Mouse (Mus musculus) kidney, embryonic 16.5 days (tissue): ENCODE measurements around the gene Prelid3b. TPM values are rescaled to one million over a fixed set of nuclear protein-coding genes. Genes with fewer than 3 reads are reported as not detected.

Experiments used
- ATAC-seq: fragments of 200-750 bp; cut with Nextera tagmentation; 2 replicates; pipeline ENCODE4 v1.8.0; 2017; ENCODE audit warnings: moderate TSS enrichment; ENCODE audit not compliant: low FRiP score, low TSS enrichment
- H3K27ac ChIP-seq: fragments of 300-500 bp; sonication (generic); 2 replicates; pipeline ENCODE4 v1.5.1; 2014; ENCODE audit warnings: low read length
- H3K27me3 ChIP-seq: fragments of 300-500 bp; sonication (generic); 2 replicates; pipeline ENCODE4 v1.6.1; 2014; ENCODE audit warnings: low read length, control low read depth, mixed read lengths; ENCODE audit not compliant: insufficient read depth
- H3K36me3 ChIP-seq: fragments of 300-500 bp; sonication (generic); 2 replicates; pipeline ENCODE4 v1.6.1; 2014; ENCODE audit warnings: low read length, control low read depth, mixed read lengths; ENCODE audit not compliant: insufficient read depth
- H3K4me1 ChIP-seq: fragments of 300-500 bp; sonication (generic); 2 replicates; pipeline ENCODE4 v1.6.1; 2014; ENCODE audit warnings: low read length, control low read depth, mixed read lengths; ENCODE audit not compliant: insufficient read depth
- H3K4me2 ChIP-seq: fragments of 300-500 bp; sonication (generic); replicated peaks from 2 replicates; pipeline ENCODE4 v1.6.1; 2014; ENCODE audit warnings: low read depth, low read length
- H3K4me3 ChIP-seq: fragments of 300-500 bp; sonication (generic); 2 replicates; pipeline ENCODE4 v1.5.1; 2014; ENCODE audit warnings: mild to moderate bottlenecking, low read length
- H3K9ac ChIP-seq: fragments of 300-500 bp; sonication (generic); replicated peaks from 2 replicates; pipeline ENCODE4 v1.6.1; 2014; ENCODE audit warnings: low read length
- H3K9me3 ChIP-seq: fragments of 300-500 bp; sonication (generic); 2 replicates; pipeline ENCODE4 v1.6.1; 2016; ENCODE audit warnings: low read length, control low read depth
- WGBS: fragments of 180-500 bp; shearing (Covaris S2); extraction: QIAGEN DNeasy Blood & Tissue Kit; methylation state at CpG from one replicate; pipeline ENCODE4 v1.1.7; 2014; 5-methylcytosine and 5-hydroxymethylcytosine counted together
- polyA plus RNA-seq: library from polyadenylated mRNA; unstranded; fragments of >200 nt; fragmentation: Nextera tagmentation; extraction: Ambion mirVana; gene quantifications from 2 replicates; pipeline ENCODE4 v1.2.1, GENCODE M21; 2015

The Prelid3b gene
- polyA plus RNA-seq, 1 experiment from 2014 or later = 113 TPM

- Histone ChIP-seq H3K27me3 (no peaks in the 10 kb centered on the region), H3K27ac (no peak overlapping the region), H3K9me3 (no peaks in the 10 kb centered on the region), H3K4me3 (no peak overlapping the region), H3K9ac (no peak overlapping the region), H3K4me1 (peaks cover 13% of the 10 kb centered on the region; the same call in 1 of the 2 replicates), H3K4me2 (no peak overlapping the region), H3K36me3 (no peaks in the 10 kb centered on the region)
- ATAC-seq = no peak
- WGBS = 93% methylated on average over 8 of the region's 8 CpGs
Observed at GRCm38 (mm10) chr2:174501517-174501916, 28.6 kb upstream of the Prelid3b start.

- WGBS = 87% methylated on average over 14 of the region's 14 CpGs
- ATAC-seq = no peak
Observed at GRCm38 (mm10) chr2:174500814-174501503, 28.1 kb upstream of the Prelid3b start.

GRCm38 (mm10) chr2:174492858-174493257, 20.0 kb upstream of the Prelid3b start:
- no peaks in the 10 kb centered on the region for H3K36me3 ChIP-seq
- WGBS = 81% methylated on average over 2 of the region's 2 CpGs
- no peak for ATAC-seq
- H3K4me1 ChIP-seq = no peaks in the 10 kb centered on the region
- no peak overlapping the region for H3K4me2 ChIP-seq
- no peak overlapping the region for H3K27ac ChIP-seq
- H3K27me3 ChIP-seq = no peaks in the 10 kb centered on the region
- H3K4me3 ChIP-seq = no peak overlapping the region
- no peaks in the 10 kb centered on the region for H3K9me3 ChIP-seq
- no peak overlapping the region for H3K9ac ChIP-seq

More at GRCm38 (mm10) chr2:174500814-174501503, 28.1 kb upstream of the Prelid3b start:
- Histone ChIP-seq H3K4me3 (no peak overlapping the region), H3K36me3 (no peaks in the 10 kb centered on the region), H3K4me1 (peaks cover 13% of the 10 kb centered on the region; the same call in 1 of the 2 replicates), H3K9ac (no peak overlapping the region), H3K4me2 (no peak overlapping the region), H3K9me3 (no peaks in the 10 kb centered on the region), H3K27ac (no peak overlapping the region), H3K27me3 (no peaks in the 10 kb centered on the region)

GRCm38 (mm10) chr2:174487005-174487404, 14.1 kb upstream of the Prelid3b start:
- no peak overlapping the region for H3K9ac ChIP-seq
- no peak overlapping the region for H3K4me3 ChIP-seq
- no peak for ATAC-seq
- no peaks in the 10 kb centered on the region for H3K4me1 ChIP-seq
- no peaks in the 10 kb centered on the region for H3K36me3 ChIP-seq
- no peaks in the 10 kb centered on the region for H3K27me3 ChIP-seq
- no peak overlapping the region for H3K27ac ChIP-seq
- H3K9me3 ChIP-seq = no peaks in the 10 kb centered on the region
- 79% methylated on average over 5 of the region's 5 CpGs for WGBS
- no peak overlapping the region for H3K4me2 ChIP-seq

- no peak overlapping the region for H3K4me2 ChIP-seq
- no peaks in the 10 kb centered on the region for H3K27me3 ChIP-seq
- no peak overlapping the region for H3K27ac ChIP-seq
- ATAC-seq = no peak
- no peaks in the 10 kb centered on the region for H3K9me3 ChIP-seq
- H3K4me1 ChIP-seq = no peaks in the 10 kb centered on the region
- no peak overlapping the region for H3K9ac ChIP-seq
- no peaks in the 10 kb centered on the region for H3K36me3 ChIP-seq
- 72% methylated on average over 5 of the region's 5 CpGs for WGBS
- H3K4me3 ChIP-seq = no peak overlapping the region
Observed at GRCm38 (mm10) chr2:174478746-174479145, 5.9 kb upstream of the Prelid3b start.

- Histone ChIP-seq H3K36me3 (no peaks in the 10 kb centered on the region), H3K9ac (no peak overlapping the region), H3K27me3 (no peaks in the 10 kb centered on the region), H3K9me3 (no peaks in the 10 kb centered on the region), H3K4me3 (no peak overlapping the region), H3K4me2 (no peak overlapping the region), H3K27ac (no peak overlapping the region), H3K4me1 (0 out of 2 replicates have a peak, but pooled peaks cover 3% of the 10 kb centered on the region)
- 58% methylated on average over 3 of the region's 3 CpGs for WGBS
- ATAC-seq = no peak
Observed at GRCm38 (mm10) chr2:174477543-174478319, 4.8 kb upstream of the Prelid3b start.

- Histone ChIP-seq H3K4me2 (peak overlapping the region; percentile 57), H3K27ac (no peak overlapping the region), H3K9me3 (no peaks in the 10 kb centered on the region), H3K9ac (peak overlapping the region; percentile 61), H3K4me1 (peaks cover 22% of the 10 kb centered on the region), H3K36me3 (peaks cover 9% of the 10 kb centered on the region), H3K27me3 (no peaks in the 10 kb centered on the region), H3K4me3 (peak overlapping the region; percentile 63)
- ATAC-seq = no peak
- WGBS = 73% methylated on average over 5 of the region's 5 CpGs
Observed at GRCm38 (mm10) chr2:174473550-174473927, 658 bp upstream of the Prelid3b start.

GRCm38 (mm10) chr2:174472407-174472806, 474 bp downstream of the Prelid3b start:
- Histone ChIP-seq H3K4me3 (peak overlapping the region; percentile 63), H3K9me3 (no peaks in the 10 kb centered on the region), H3K9ac (peak overlapping the region; percentile 76), H3K4me1 (peaks cover 22% of the 10 kb centered on the region), H3K27me3 (no peaks in the 10 kb centered on the region), H3K4me2 (peak overlapping the region; percentile 57), H3K36me3 (peaks cover 13% of the 10 kb centered on the region), H3K27ac (peak overlapping the region; percentile 48)
- ATAC-seq = peak; percentile 47
- 9% methylated on average over 30 of the region's 30 CpGs for WGBS

GRCm38 (mm10) chr2:174470786-174471405, 2.0 kb downstream of the Prelid3b start:
- no peak overlapping the region for H3K9ac ChIP-seq
- no peaks in the 10 kb centered on the region for H3K27me3 ChIP-seq
- H3K4me2 ChIP-seq = no peak overlapping the region
- H3K27ac ChIP-seq = no peak overlapping the region
- H3K4me1 ChIP-seq = peaks cover 22% of the 10 kb centered on the region
- no peak overlapping the region for H3K4me3 ChIP-seq
- WGBS = 93% methylated on average over 7 of the region's 7 CpGs
- no peaks in the 10 kb centered on the region for H3K9me3 ChIP-seq
- no peak for ATAC-seq
- peaks cover 21% of the 10 kb centered on the region for H3K36me3 ChIP-seq
